Mouse (Mus musculus): ENCODE measurements at regions not wholly inside any gene's neighbourhood (a gene's known extent, or its start where the extent isn't known, plus 50 kb on each side); places are given as distances from the start of the nearest gene placed in this dataset.
A peak's percentile ranks its signal among the peaks of the same experiment; 100 is the strongest.
"Not testable (repeated sequence)": the region's sequence is repeated elsewhere in the genome, so short reads cannot be mapped to it uniquely, and the experiment has no call there.

DNA sequence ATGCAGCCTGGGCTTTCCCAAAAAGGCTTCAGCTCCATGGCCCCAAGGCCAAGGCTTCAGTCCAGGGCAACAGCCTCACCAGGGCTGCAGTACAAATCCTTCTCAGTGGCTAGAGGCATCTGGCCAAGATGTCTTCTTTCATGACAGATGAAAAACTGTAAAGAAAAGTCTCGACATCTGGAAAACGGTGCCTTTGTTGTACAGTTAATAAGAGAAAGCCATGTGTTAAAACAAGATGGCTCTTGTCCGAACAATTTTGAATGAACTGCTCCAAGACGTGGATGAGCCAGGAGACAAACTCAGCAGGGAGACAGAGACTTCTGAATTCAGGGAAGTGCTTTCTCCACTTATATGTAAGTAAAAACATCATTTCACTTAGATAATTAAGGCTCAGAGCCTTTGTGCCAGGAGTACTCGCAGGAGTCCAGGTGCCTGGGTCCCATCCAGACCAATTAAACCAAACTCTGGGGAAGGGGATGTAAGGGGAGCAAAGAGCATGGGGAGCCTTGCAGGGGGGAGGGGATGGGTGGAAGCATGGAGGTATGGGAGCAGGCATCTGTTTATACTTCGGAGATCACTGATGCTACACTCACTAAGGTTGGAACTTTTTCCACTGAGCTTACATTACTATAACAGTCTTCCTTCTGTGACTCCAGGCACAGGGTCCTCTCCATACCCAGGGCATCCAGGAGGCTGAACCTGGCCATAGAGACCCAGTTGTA is 125.8 kb upstream of the Zfp637 start:
- Histone ChIP-seq H3K9me3 (replicated peaks) (no peaks in the 10 kb centered on the region), H3K36me3 (no peaks in the 10 kb centered on the region), H3K4me2 (no peak overlapping the region), H3K27me3 (no peaks in the 10 kb centered on the region), H3K27ac (no peak overlapping the region), H3K4me1 (replicated peaks) (no peaks in the 10 kb centered on the region), H3K9ac (no peak overlapping the region), H3K4me3 (replicated peaks) (no peak overlapping the region)
- DNase-seq (no peak), ATAC-seq (ENCODE audit: low read depth) (no peak)
- 66% methylated on average over 6 of the region's 6 CpGs for WGBS (ENCODE audit: insufficient replicate concordance)

DNA sequence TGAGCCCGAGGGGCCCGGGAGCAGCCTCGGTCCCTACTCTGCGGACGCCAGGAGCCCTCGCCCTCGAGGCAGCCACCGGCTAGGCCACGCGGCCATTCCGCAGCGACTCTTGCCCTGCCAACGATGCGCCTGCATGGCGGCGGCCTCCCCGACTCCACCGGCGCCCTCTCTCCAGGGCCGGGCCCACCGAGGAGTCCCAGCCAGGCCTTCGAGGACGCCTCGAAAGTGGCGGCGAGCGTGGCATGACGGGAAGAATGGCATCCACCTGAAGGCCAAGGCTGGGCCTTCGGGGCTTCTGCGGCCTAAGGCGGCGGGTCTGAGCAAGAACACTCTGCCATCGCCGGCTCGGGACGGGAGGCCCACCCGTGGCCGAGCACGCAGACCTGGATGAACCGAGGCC is 124.6 kb upstream of the Zfp637 start:
- not testable (repeated sequence) for H3K9ac ChIP-seq; H3K4me2 ChIP-seq; H3K4me1 ChIP-seq (replicated peaks); H3K36me3 ChIP-seq; DNase-seq; H3K4me3 ChIP-seq (replicated peaks); H3K9me3 ChIP-seq (replicated peaks); H3K27ac ChIP-seq; H3K27me3 ChIP-seq
- WGBS (ENCODE audit: insufficient replicate concordance): 79% methylated on average over 8 of the region's 40 CpGs
- ATAC-seq (ENCODE audit: low read depth): peak; percentile 43; the same call in 1 of the 2 replicates

DNA sequence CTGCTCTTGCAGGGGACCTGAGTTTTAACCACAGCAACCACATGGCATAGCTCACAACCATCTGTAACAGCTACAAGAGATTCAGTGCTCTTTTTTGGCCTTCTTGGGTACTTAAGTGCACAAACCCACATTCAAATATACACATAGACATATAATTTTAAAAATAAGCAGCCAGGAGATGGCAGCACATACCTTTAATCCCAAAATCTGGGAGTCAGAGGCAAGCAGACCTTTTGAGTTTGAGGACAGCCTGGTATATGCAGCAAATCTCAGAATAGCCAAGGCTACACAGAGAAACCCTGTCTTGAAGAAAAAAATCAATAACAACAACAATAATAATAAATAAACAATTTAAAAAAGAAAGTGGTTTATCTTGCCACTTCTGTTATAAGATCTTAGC is 88.6 kb upstream of the Zfp637 start:
- H3K4me2 ChIP-seq; H3K36me3 ChIP-seq; H3K9ac ChIP-seq; H3K27me3 ChIP-seq; H3K27ac ChIP-seq; DNase-seq; ATAC-seq (ENCODE audit: low read depth); H3K4me3 ChIP-seq (replicated peaks); H3K9me3 ChIP-seq (replicated peaks); H3K4me1 ChIP-seq (replicated peaks): not testable (repeated sequence)

DNA sequence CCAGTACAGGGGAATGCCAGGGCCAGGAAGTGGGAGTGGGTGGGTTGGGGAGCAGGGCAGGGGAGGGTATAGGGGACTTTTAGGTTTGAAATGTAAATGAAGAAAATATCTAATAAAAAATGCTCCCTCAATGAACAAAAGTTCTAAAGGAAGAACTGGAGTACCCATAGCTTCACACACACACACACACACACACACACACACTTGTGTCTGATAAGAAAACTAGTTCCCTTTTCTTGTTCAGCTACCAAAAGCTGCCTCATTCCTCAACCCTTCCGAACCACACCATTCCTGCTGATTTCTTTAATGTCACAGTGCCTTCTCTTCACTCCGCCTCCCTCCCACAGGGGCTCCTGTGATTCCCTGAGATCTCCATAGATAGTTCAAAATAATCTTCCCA is 85.3 kb upstream of the Zfp637 start:
- not testable (repeated sequence) for H3K36me3 ChIP-seq; H3K27ac ChIP-seq; H3K27me3 ChIP-seq; DNase-seq; H3K4me1 ChIP-seq (replicated peaks); H3K4me2 ChIP-seq; H3K9ac ChIP-seq; H3K9me3 ChIP-seq (replicated peaks); H3K4me3 ChIP-seq (replicated peaks); ATAC-seq (ENCODE audit: low read depth)
- 41% methylated on average over 2 of the region's 2 CpGs for WGBS (ENCODE audit: insufficient replicate concordance)

DNA sequence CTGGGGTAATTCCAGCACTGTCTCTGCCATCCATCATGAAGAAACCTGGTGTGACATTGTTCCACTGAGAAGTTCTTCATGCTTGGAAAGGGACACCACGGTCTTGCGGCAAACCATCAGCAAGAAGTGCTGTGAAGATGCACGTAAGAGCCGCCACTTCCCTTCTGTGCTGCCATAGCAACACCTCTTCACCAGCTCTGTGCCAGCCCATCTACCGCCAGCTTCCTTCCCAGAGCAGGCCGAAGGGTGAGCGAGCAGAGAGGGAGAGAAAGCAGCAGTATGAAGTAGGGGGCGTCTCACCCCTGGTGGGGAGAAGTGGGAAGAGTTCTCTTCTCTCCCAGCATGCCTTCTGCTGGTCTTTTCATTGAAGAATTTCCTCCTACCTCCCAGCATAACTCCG is 84.8 kb upstream of the Zfp637 start:
- ATAC-seq (ENCODE audit: low read depth): no peak
- Histone ChIP-seq H3K27me3 (no peaks in the 10 kb centered on the region), H3K36me3 (no peaks in the 10 kb centered on the region), H3K9ac (no peak overlapping the region), H3K27ac (no peak overlapping the region), H3K4me3 (replicated peaks) (no peak overlapping the region), H3K4me2 (no peak overlapping the region), H3K4me1 (replicated peaks) (no peaks in the 10 kb centered on the region), H3K9me3 (replicated peaks) (no peaks in the 10 kb centered on the region)
- DNase-seq: no peak
- 39% methylated on average over 9 of the region's 9 CpGs for WGBS (ENCODE audit: insufficient replicate concordance)

DNA sequence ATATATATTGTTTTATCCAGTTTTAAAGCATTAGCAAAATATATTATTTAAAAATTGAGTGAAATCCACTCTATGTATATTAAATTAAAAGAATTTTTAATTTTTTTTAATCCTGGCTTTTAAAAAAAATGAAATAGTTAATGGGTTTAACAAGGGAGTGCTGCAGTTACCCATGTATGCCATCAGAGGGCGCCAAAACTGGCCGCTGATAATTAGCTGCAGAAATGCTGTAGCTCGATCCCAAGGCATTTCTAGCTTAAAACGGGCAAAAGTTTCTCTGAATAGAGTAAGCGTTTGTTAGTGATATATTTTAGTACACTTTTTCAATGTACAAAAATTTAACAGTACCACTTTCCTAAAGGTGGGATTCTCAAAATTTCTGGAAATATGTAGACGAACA is 82.5 kb upstream of the Zfp637 start:
- H3K36me3 ChIP-seq; H3K4me1 ChIP-seq (replicated peaks); H3K4me2 ChIP-seq; H3K9me3 ChIP-seq (replicated peaks); H3K4me3 ChIP-seq (replicated peaks); H3K27ac ChIP-seq; ATAC-seq (ENCODE audit: low read depth); H3K9ac ChIP-seq; H3K27me3 ChIP-seq; DNase-seq: not testable (repeated sequence)
- WGBS (ENCODE audit: insufficient replicate concordance): 16% methylated on average over 6 of the region's 6 CpGs

GRCm38 (mm10) chr6:117771506-117771905 is 69.5 kb upstream of the Zfp637 start:
- Histone ChIP-seq H3K4me2 (no peak overlapping the region), H3K36me3 (no peaks in the 10 kb centered on the region), H3K4me1 (replicated peaks) (no peaks in the 10 kb centered on the region), H3K4me3 (replicated peaks) (no peak overlapping the region), H3K27ac (no peak overlapping the region), H3K9me3 (replicated peaks) (no peaks in the 10 kb centered on the region), H3K27me3 (no peaks in the 10 kb centered on the region), H3K9ac (no peak overlapping the region)
- WGBS (ENCODE audit: insufficient replicate concordance): 56% methylated on average over 7 of the region's 7 CpGs
- no peak for DNase-seq
- no peak for ATAC-seq (ENCODE audit: low read depth)

DNA sequence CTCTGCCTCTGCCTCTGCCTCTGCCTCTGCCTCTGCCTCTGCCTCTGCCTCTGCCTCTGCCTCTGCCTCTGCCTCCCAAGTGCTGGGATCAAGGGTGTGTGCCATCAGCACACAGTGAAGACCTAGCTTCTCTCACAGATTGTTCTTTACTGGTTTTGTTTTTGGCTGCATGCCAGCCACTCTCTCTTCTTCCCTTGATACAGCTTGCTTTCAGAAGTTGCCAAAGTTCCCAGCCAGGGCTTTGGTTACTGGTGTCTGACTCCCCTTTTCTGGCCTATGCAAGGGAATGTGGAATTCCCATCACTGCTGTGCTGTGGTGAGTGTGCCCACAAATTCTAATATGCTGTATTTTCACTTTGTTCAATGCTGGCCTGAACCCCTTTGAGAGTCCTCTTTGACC is 68.6 kb upstream of the Zfp637 start:
- Histone ChIP-seq H3K9ac (no peak overlapping the region), H3K27me3 (no peaks in the 10 kb centered on the region), H3K9me3 (replicated peaks) (no peaks in the 10 kb centered on the region), H3K4me3 (replicated peaks) (no peak overlapping the region), H3K4me1 (replicated peaks) (no peaks in the 10 kb centered on the region), H3K36me3 (no peaks in the 10 kb centered on the region), H3K4me2 (no peak overlapping the region), H3K27ac (no peak overlapping the region)
- DNase-seq (no peak), ATAC-seq (ENCODE audit: low read depth) (no peak)

GRCm38 (mm10) chr6:117775304-117776050 is 65.5 kb upstream of the Zfp637 start:
- WGBS (ENCODE audit: insufficient replicate concordance): 56% methylated on average over 11 of the region's 11 CpGs
- Histone ChIP-seq H3K4me1 (replicated peaks) (no peaks in the 10 kb centered on the region), H3K4me3 (replicated peaks) (no peak overlapping the region), H3K36me3 (no peaks in the 10 kb centered on the region), H3K9ac (no peak overlapping the region), H3K27me3 (no peaks in the 10 kb centered on the region), H3K4me2 (no peak overlapping the region), H3K9me3 (replicated peaks) (no peaks in the 10 kb centered on the region), H3K27ac (no peak overlapping the region)
- DNase-seq: no peak
- ATAC-seq (ENCODE audit: low read depth): no peak

- Histone ChIP-seq H3K9me3 (replicated peaks) (no peaks in the 10 kb centered on the region), H3K27me3 (no peaks in the 10 kb centered on the region), H3K9ac (no peak overlapping the region), H3K4me3 (replicated peaks) (no peak overlapping the region), H3K36me3 (no peaks in the 10 kb centered on the region), H3K4me2 (no peak overlapping the region), H3K27ac (no peak overlapping the region), H3K4me1 (replicated peaks) (no peaks in the 10 kb centered on the region)
- DNase-seq (no peak), ATAC-seq (ENCODE audit: low read depth) (peak; percentile 58)
- 49% methylated on average over 2 of the region's 2 CpGs for WGBS (ENCODE audit: insufficient replicate concordance)
Measured at GRCm38 (mm10) chr6:117778027-117778426, 63.0 kb upstream of the Zfp637 start.

DNA sequence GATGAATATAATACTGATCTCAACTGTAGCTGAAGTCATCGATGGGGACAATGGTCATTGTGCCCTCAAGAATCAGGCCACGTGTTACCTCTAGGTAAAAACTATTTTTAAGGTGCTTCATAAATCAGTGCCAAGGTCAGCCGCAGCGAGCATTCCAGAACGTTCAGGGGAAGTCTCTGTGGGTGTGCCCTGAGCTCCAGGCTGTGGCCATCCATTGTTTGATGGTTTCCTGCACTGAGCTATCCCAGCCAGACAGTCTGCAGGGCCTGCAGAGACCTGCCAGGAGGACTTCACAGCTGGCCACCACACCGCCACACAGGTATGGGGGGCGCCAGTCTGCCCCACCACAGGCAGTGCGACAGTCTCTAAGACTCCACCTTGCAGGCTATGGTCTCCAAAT is 62.5 kb upstream of the Zfp637 start:
- no peak overlapping the region for H3K4me3 ChIP-seq (replicated peaks)
- no peak overlapping the region for H3K27ac ChIP-seq
- 46% methylated on average over 8 of the region's 8 CpGs for WGBS (ENCODE audit: insufficient replicate concordance)
- no peaks in the 10 kb centered on the region for H3K36me3 ChIP-seq
- no peaks in the 10 kb centered on the region for H3K9me3 ChIP-seq (replicated peaks)
- no peak overlapping the region for H3K4me2 ChIP-seq
- H3K27me3 ChIP-seq: no peaks in the 10 kb centered on the region
- H3K4me1 ChIP-seq (replicated peaks): no peaks in the 10 kb centered on the region
- ATAC-seq (ENCODE audit: low read depth) (no peak), DNase-seq (no peak)
- no peak overlapping the region for H3K9ac ChIP-seq

DNA sequence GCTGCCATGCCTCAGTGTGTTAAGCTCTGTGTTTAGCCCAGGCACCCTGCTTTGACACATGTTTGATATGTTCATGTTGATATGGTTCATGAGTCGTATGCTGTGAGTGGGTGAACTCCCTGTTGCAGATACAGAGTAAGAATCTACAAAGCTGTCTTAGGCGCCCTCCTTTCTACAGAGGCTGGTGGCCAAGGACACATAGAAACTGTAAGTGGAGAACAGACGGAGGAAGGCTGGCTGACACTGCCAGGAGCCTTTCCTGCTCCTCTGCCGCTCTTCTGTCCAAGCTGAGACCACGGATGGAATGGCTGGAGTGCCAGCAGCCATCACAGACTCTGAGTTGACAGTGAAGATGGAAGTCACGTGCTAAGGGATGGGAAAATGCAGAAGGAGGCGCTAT is 62.0 kb upstream of the Zfp637 start:
- Histone ChIP-seq H3K27me3 (no peaks in the 10 kb centered on the region), H3K4me2 (no peak overlapping the region), H3K4me3 (replicated peaks) (no peak overlapping the region), H3K9ac (no peak overlapping the region), H3K4me1 (replicated peaks) (no peaks in the 10 kb centered on the region), H3K36me3 (no peaks in the 10 kb centered on the region), H3K9me3 (replicated peaks) (no peaks in the 10 kb centered on the region), H3K27ac (no peak overlapping the region)
- WGBS (ENCODE audit: insufficient replicate concordance): 57% methylated on average over 7 of the region's 7 CpGs
- DNase-seq (no peak), ATAC-seq (ENCODE audit: low read depth) (no peak)

All from liver, embryonic 13.5 days (tissue).